Mouse (Mus musculus) splenic B cell, adult 2 months (primary cell): ENCODE data around the gene 1810046K07Rik.
A peak's percentile ranks its signal among the peaks of the same experiment; 100 is the strongest.

Experiments used
- DNase-seq: peaks from one replicate; pipeline ENCODE4 v3.0.0-alpha.2; 2011; ENCODE audit warnings: low read depth, low spot score
- H3K27me3 ChIP-seq: 2 replicates; pipeline ENCODE4 v1.6.1; 2012; ENCODE audit warnings: mild to moderate bottlenecking, low read length, moderate library complexity, mixed read lengths; ENCODE audit not compliant: control insufficient read depth, poor library complexity, insufficient read depth, severe bottlenecking
- H3K36me3 ChIP-seq: 2 replicates; pipeline ENCODE4 v1.6.1; 2012; ENCODE audit warnings: mild to moderate bottlenecking, low read length, moderate library complexity, mixed read lengths; ENCODE audit not compliant: control insufficient read depth, poor library complexity, insufficient read depth, severe bottlenecking

The 1810046K07Rik gene

GRCm38 (mm10) chr9:51318246-51318645 lies 10.5 kb downstream of the 1810046K07Rik start:
- DNase-seq, result no peak
- no peaks in the 10 kb centered on the region for H3K36me3 ChIP-seq
- H3K27me3 ChIP-seq, result no peaks in the 10 kb centered on the region

DNA sequence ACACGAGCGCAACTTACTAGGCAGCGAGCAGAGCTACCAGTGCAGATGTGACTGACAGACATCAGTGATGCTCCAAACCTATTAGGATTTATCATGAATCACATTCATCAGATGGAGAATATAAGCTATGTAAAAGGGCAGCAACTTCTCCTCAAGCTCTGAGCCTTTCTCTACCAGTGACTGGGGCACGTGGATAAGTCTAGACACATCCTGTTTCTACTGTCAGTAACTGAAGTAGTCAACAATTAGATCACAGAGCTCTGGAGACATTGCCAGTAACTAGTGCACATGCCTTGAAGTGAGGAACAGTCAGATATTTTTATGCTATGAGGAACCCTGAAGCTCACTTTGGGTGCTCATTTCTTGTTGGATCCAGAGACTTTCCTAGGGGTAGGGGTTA lies 11.4 kb downstream of the 1810046K07Rik start:
- no peaks in the 10 kb centered on the region for H3K36me3 ChIP-seq
- no peak for DNase-seq

GRCm38 (mm10) chr9:51315402-51316063 lies 13.2 kb downstream of the 1810046K07Rik start:
- Histone ChIP-seq H3K36me3 (no peaks in the 10 kb centered on the region), H3K27me3 (no peaks in the 10 kb centered on the region)
- no peak for DNase-seq

More for the DNA sequence above, 11.4 kb downstream of the 1810046K07Rik start:
- H3K27me3 ChIP-seq, result no peaks in the 10 kb centered on the region

DNA sequence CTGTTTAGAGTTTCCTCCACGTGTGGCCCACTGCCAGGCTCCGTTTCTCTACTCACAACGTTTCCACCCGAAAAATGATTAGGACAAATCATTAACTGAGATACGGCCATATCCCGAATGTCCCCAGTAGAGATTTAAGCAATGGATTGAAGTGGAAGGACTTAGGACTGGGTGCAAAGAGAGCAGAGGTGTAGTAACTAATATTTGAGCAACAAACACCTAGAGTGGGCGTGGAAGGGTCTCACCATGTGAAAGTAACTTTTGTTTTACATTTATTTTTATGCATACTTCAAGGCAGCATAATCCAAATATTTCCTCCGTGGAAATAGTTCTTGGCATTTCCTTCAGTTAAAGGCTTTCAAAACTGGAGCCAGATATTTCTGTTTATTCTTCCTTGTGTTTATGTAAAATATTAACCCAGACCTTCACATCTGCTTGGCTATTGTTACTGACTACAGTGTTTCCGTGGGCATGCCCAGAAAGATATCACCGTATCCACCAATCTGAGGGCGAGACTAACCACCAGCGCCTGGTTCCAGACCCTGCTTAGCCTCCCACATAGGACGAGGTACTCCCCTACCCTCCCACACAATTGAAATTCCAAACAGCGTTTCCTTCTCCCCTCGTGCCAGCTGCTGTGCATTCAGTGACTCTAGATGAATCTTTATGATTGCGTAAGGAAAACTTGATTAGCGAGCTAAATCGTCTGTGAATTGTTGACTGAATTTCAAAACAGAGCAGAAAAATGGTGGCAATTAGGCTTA lies 16.0 kb downstream of the 1810046K07Rik start:
- Histone ChIP-seq H3K36me3 (no peaks in the 10 kb centered on the region), H3K27me3 (no peaks in the 10 kb centered on the region)
- DNase-seq, result no peak

GRCm38 (mm10) chr9:51310515-51310914 lies 18.2 kb downstream of the 1810046K07Rik start:
- Histone ChIP-seq H3K36me3 (no peaks in the 10 kb centered on the region), H3K27me3 (no peaks in the 10 kb centered on the region)
- DNase-seq, result no peak

DNA sequence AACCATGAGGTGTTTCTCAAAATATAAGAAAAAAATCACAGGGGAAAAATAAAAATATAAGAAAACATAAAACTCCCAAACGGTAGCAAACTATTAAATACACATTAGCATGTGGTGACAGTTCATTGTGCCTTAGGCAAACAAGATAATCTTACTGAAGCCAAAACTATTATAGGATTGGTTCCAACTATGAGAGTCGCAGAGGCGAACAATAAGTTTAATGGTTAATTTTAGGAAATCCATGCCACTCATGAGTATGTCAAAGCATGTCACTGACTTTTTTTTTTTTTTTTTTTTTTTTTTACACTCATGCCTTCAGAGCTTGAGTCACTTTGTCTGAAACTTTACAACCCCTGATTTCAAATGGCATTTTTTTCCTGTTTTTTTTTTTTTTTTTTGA lies 22.4 kb downstream of the 1810046K07Rik start:
- DNase-seq, result no peak
- H3K36me3 ChIP-seq, result no peaks in the 10 kb centered on the region
- H3K27me3 ChIP-seq, result no peaks in the 10 kb centered on the region

GRCm38 (mm10) chr9:51305146-51305545 lies 23.6 kb downstream of the 1810046K07Rik start:
- no peaks in the 10 kb centered on the region for H3K36me3 ChIP-seq
- no peak for DNase-seq
- H3K27me3 ChIP-seq, result no peaks in the 10 kb centered on the region

DNA sequence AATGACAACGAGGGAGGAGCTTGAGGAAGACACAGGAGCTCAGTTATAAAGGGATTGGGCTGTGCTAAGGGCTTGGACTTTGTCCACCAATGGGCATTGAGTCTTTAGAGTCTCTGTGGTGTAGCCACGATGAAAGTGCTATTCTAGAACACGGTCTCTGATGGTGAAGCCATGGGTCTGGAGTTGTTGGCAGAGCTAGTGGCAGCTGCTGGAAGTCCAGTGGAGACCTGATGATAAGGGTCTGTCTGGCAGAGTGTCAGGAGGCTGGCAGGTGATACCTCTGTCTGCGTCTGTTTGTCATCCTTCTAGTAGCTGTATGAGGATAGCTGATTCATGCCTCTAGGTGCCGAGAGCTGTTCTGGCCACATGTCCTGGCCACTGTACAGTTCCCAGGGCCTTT lies 24.7 kb downstream of the 1810046K07Rik start:
- Histone ChIP-seq H3K36me3 (no peaks in the 10 kb centered on the region), H3K27me3 (no peaks in the 10 kb centered on the region)
- DNase-seq, result no peak

DNA sequence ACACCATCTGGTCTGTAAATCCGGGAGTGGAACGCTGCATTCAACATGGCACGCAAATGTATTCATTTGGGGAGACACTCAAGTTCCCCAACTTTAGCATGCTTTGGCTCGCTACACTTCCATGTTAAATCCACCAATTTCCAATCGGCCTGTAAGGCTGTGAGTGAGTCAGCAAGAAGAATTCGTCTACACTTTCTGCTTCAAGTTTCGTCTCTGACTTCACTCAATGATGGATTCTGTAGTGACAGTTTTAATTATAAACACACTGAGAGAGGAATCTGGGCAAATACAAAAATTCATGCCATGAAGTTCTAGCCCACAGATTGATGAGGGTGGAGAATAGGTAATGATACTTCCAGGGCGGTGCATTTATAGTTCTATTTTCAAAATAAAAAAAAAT lies 35.2 kb downstream of the 1810046K07Rik start:
- Histone ChIP-seq H3K36me3 (no peaks in the 10 kb centered on the region), H3K27me3 (no peaks in the 10 kb centered on the region)
- no peak for DNase-seq

DNA sequence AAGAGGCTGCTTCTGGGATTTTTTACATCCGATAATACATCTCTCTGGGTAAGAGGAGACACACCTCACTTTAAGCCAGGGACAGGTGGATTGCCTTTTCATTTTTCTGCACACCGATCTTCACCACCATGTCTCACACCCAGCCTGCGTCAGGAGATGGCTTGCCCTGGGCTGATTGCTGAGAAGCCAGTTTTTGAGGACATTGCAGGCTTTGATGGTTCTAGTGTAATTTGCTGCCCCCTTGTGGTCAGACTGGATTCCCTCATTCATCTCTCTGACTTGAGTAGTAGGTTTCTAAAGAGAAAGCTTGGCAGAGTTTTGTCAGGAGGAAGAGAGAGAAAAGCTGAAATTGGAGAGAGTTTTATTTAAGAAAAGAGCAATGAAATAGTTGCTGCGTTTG lies 36.0 kb downstream of the 1810046K07Rik start:
- no peaks in the 10 kb centered on the region for H3K36me3 ChIP-seq
- no peaks in the 10 kb centered on the region for H3K27me3 ChIP-seq
- DNase-seq, result peak; percentile 91

DNA sequence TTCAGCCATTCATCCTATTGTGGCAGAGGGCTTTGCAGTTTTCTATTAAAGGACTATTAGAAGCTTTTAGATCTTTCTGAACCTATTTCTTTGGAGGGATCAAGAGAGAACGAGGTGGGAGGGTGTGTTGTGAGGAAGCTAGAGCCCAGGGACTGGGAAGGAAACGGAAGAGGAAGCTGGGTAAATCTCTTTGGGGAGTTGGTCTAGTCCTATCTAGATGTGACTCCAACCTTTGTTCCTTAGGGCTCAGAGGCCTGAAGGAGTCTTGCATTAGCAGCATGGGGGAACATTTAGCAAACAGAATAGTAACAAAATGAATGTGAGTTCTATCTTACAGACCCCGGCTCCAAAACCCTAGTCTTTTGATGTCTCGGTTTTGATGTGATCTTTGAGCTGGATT lies 37.7 kb downstream of the 1810046K07Rik start:
- no peak for DNase-seq
- Histone ChIP-seq H3K27me3 (no peaks in the 10 kb centered on the region), H3K36me3 (no peaks in the 10 kb centered on the region)

DNA sequence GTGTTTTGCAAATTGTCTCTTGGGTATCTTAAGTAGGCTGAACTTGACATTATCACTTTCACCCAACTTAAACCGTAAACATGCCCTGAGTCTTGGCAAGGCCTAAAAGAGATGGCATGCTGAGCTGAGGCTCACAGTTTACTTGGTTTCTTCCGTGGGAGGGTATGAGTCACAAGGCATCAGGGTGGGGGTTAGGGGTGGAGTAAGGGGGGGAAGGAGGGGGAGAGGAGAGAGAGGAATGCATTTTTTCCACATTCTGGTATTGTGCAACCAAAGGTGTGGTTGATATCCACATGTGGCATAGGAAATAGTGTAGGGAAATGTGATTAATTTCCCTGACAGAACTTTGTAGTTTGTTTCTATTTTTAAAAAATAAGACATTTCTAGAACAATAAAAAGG lies 42.6 kb downstream of the 1810046K07Rik start:
- Histone ChIP-seq H3K27me3 (no peaks in the 10 kb centered on the region), H3K36me3 (no peaks in the 10 kb centered on the region)
- DNase-seq, result no peak

DNA sequence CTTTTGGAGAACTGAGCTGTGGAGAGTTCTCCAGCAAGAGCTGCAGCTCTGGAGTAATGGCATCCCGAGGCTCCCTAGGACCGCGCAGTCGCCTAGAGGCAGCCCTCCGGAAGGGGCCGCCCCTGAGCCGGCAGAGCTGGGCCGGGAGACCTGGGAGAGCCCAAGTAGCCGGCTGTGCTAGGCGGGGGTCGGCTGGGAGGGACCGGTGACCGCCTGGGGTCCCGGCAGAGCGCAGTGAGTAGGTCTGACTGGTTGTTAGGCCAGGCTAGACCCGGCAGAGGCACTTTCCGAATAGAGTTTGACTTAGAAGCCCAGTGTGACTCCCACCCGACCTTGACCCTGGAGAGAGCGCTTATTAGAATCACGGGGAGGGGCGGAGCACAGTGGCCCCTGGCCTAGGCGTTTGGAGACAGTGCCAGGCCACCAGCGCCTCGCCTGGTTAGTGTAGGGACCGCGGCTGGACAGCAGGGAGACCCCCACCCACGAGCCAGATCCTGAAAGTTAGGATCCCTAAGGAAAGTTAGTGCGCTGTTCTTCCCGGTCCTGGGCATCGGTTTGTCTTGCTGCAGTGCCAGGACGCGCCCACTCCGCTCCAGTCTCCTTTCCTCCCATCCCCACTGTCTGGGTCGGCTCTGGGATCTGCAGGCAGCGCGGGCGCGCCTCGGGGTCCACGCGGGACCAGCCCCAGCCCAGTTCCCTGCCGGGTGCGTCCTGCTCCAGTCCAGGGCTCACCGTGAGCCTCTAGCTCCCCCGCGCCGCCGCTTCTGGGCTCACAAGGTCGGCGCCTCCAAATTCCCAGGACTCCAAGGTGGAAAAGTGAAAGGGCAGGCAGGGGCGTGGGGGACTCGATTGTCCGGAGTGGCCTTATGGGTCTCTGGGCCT lies 50.0 kb downstream of the 1810046K07Rik start, which contains the start of gene Colca2:
Gene Colca2 (minus strand): TSS at position 70 of the 882 bp plus-strand sequence.
- no peaks in the 10 kb centered on the region for H3K36me3 ChIP-seq
- no peaks in the 10 kb centered on the region for H3K27me3 ChIP-seq
- DNase-seq, result peak; percentile 25

GRCm38 (mm10) chr9:51277834-51278498 lies 50.8 kb downstream of the 1810046K07Rik start:
- DNase-seq, result no peak
- no peaks in the 10 kb centered on the region for H3K36me3 ChIP-seq
- no peaks in the 10 kb centered on the region for H3K27me3 ChIP-seq
